Mouse (Mus musculus) midbrain, embryonic 11.5 days (tissue): Measurements from ENCODE around the gene Mroh3. TPM values are rescaled to one million over a fixed set of nuclear protein-coding genes. Genes with fewer than 3 reads are reported as not detected.

Source experiments
- ATAC-seq: fragments of 200-750 bp; cut with Nextera tagmentation; 2 replicates; pipeline ENCODE4 v1.8.0; 2017; ENCODE audit warnings: moderate TSS enrichment, moderate library complexity; ENCODE audit not compliant: low FRiP score
- DNase-seq: peaks from one replicate; pipeline ENCODE4 v3.0.0; 2015; ENCODE audit warnings: low spot score; ENCODE audit errors: missing footprints
- H3K27ac ChIP-seq: fragments of 300-500 bp; sonication (generic); 2 replicates; pipeline ENCODE4 v1.5.1; 2014; ENCODE audit warnings: low read depth, low read length
- H3K27me3 ChIP-seq: fragments of 300-500 bp; sonication (generic); 2 replicates; pipeline ENCODE4 v1.6.1; 2014; ENCODE audit warnings: mild to moderate bottlenecking, low read length, moderate library complexity, mixed read lengths; ENCODE audit not compliant: control insufficient read depth, insufficient read depth
- H3K36me3 ChIP-seq: fragments of 300-500 bp; sonication (generic); 2 replicates; pipeline ENCODE4 v1.6.1; 2014; ENCODE audit warnings: mild to moderate bottlenecking, low read length, moderate library complexity, mixed read lengths; ENCODE audit not compliant: control insufficient read depth, insufficient read depth
- H3K4me1 ChIP-seq: fragments of 300-500 bp; sonication (generic); 2 replicates; pipeline ENCODE4 v1.6.1; 2014; ENCODE audit warnings: low read length; ENCODE audit not compliant: control insufficient read depth, insufficient read depth
- H3K4me2 ChIP-seq: fragments of 300-500 bp; sonication (generic); 2 replicates; pipeline ENCODE4 v1.6.1; 2014; ENCODE audit warnings: mild to moderate bottlenecking, moderate library complexity
- H3K4me3 ChIP-seq: fragments of 300-500 bp; sonication (generic); 2 replicates; pipeline ENCODE4 v1.5.1; 2014; ENCODE audit warnings: low read depth, low read length
- H3K9ac ChIP-seq: fragments of 300-500 bp; sonication (generic); 2 replicates; pipeline ENCODE4 v1.6.1; 2014; ENCODE audit warnings: low read length
- H3K9me3 ChIP-seq: fragments of 300-500 bp; sonication (generic); 2 replicates; pipeline ENCODE4 v1.6.1; 2016; ENCODE audit warnings: low read length; ENCODE audit not compliant: control insufficient read depth
- WGBS: fragments of 180-500 bp; shearing (Covaris S2); extraction: QIAGEN DNeasy Blood & Tissue Kit; methylation state at CpG from one replicate; pipeline ENCODE4 v1.1.7; 2014; 5-methylcytosine and 5-hydroxymethylcytosine counted together
- polyA plus RNA-seq: library from polyadenylated mRNA; unstranded; fragments of >200 nt; fragmentation: Nextera tagmentation; extraction: Ambion mirVana; gene quantifications from 2 replicates; pipeline ENCODE4 v1.2.1, GENCODE M21; 2014

Gene Mroh3
- polyA plus RNA-seq, result 0.73 and 0.75 TPM in 2 replicates

DNA sequence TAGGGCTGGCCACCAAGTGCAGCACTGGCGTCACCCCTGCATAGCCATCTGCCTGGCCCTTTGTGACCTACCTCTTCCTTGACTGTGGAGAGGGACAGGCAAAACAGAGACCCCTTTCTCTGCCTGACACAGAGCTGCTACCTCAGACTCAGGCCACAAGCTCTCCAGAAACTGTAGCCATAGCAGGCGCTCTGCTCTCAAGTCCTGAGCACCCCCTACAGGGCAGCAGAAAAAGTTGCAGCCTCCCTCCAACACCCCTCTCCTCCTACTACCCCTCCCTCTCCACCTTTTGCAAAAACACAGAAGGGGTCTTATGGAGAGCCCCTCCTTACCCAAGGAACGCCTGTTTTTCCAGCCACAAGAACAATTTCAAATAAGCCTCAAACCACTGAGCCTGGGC is at the start of gene Mroh3:
Mroh3 (minus strand) TSS at position 26 of the 400 bp plus-strand sequence.
- H3K9ac ChIP-seq, result no peak within 1 kb of the TSS
- no peaks in the 10 kb centered on the region for H3K9me3 ChIP-seq
- H3K27ac ChIP-seq, result no peak within 1 kb of the TSS
- H3K4me1 ChIP-seq, result no peaks in the 10 kb centered on the region
- ATAC-seq (peak; percentile 70; the same call in 1 of the 2 replicates), DNase-seq (peak; percentile 86)
- no peak within 1 kb of the TSS for H3K4me2 ChIP-seq
- H3K27me3 ChIP-seq, result no peaks in the 10 kb centered on the region
- WGBS, result 40% methylated on average over 3 of the region's 3 CpGs
- H3K4me3 ChIP-seq, result no peak within 1 kb of the TSS
- peaks cover 15% of the 10 kb centered on the region for H3K36me3 ChIP-seq

DNA sequence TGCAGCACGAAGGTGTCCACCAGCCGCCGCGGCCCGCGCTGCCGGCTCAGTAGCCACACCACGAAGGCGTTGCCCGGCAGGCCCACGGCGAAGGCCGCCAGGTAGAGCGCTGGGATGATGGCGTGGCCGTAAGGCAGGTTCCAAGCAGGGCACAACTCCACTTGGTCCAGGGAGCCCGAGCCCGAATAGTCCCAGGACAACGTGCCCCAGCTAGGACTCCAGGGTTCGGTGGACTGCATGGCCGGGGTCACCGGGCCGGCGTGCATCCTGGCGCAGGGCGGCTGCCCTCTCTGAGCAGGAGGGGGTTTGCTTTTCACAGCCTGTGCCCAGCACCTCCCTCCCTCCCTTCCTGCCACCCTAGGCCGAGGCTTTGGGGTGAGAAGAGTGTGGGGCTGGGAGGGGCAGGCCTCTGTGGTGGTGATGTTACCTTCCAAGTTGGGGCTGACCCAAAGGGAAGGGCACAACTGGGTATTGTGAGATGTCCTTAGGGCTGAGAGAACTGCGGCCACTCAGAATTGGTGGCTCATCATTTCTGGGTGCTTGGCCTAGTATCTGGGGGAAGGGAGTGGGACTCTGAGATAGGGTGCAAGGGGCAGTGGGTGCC is 48.1 kb upstream of the Mroh3 start, which contains the start of gene Gpr25:
Gpr25 (minus strand) TSS at position 239 of the 604 bp plus-strand sequence.
- peak within 1 kb of the TSS; percentile 52 for H3K4me3 ChIP-seq
- peaks cover 61% of the 10 kb centered on the region for H3K27me3 ChIP-seq
- no peaks in the 10 kb centered on the region for H3K36me3 ChIP-seq
- DNase-seq, result peak; percentile 87
- H3K27ac ChIP-seq, result no peak within 1 kb of the TSS
- peak; percentile 27 for ATAC-seq
- WGBS, result 10% methylated on average over 28 of the region's 28 CpGs
- H3K9me3 ChIP-seq, result no peaks in the 10 kb centered on the region
- peaks cover 9% of the 10 kb centered on the region for H3K4me1 ChIP-seq
- peak within 1 kb of the TSS; percentile 94 for H3K4me2 ChIP-seq
- H3K9ac ChIP-seq, result peak within 1 kb of the TSS; percentile 53

DNA sequence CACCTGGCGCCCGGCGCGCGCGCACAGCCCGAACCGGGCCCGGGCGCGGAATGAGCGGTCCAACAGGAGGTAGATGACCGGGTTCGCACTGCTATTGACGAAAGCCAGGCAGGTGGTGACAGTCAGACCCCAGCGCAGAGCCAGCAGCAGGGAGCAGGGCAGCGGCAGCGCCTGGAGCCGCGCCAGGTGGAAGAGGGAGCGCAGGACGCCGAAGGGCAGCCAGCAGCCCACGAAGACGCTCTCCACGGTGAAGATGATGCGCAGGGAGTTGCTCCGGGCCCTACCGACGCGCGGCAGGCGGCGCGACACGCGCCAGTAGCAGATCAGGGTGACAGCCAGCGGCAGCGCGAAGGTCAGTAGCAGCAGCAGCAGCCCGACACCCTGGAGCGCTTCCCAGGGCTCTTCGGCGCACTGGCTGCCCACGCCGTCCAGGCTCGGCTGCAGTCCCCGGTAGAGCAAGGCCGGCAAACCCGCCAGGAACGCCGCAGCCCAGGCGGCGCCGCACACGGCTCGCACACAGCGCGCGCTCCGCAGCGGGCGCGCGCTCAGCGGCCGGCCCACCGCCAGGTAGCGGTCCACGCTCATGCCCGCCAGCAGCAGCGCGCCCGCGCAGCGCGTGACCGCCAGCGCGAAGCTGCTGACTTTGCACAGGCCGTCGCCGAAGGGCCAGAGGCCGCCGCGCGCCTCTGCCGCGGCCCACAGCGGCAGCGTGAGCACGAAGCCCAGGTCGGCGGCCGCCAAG is 47.4 kb upstream of the Mroh3 start:
- peaks cover 58% of the 10 kb centered on the region for H3K27me3 ChIP-seq
- H3K4me3 ChIP-seq, result peak overlapping the region; percentile 52
- no peaks in the 10 kb centered on the region for H3K36me3 ChIP-seq
- peaks cover 13% of the 10 kb centered on the region for H3K4me1 ChIP-seq
- no peaks in the 10 kb centered on the region for H3K9me3 ChIP-seq
- under 1% methylated on average over 93 of the region's 95 CpGs for WGBS
- peak; percentile 80 for ATAC-seq
- no peak overlapping the region for H3K27ac ChIP-seq
- DNase-seq, result peak; percentile 94
- peak overlapping the region; percentile 53 for H3K9ac ChIP-seq
- peak overlapping the region; percentile 94 for H3K4me2 ChIP-seq

DNA sequence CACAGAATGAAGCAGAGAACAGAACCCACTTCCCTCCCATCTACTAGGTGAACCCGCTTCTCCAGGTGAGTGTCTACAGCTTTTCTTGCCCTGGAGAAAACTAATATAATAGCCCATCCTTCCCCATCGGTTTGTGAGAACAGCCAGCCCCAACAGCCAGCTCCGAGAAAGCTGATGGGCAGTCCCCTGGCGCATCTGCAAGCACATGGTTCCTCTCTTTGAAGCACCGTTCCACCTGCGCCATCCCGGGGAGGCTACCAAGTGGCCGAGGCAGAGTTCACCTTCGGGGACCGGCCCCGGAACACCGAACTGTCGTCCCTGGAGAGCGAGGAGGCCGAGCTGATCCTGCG is 46.9 kb upstream of the Mroh3 start:
- H3K4me3 ChIP-seq, result peak overlapping the region; percentile 52
- WGBS, result 4% methylated on average over 16 of the region's 16 CpGs
- ATAC-seq, result no peak
- peaks cover 13% of the 10 kb centered on the region for H3K4me1 ChIP-seq
- no peaks in the 10 kb centered on the region for H3K9me3 ChIP-seq
- H3K27me3 ChIP-seq, result peaks cover 58% of the 10 kb centered on the region
- H3K4me2 ChIP-seq, result peak overlapping the region; percentile 94
- no peak overlapping the region for H3K27ac ChIP-seq
- peak; percentile 90 for DNase-seq
- no peak overlapping the region; the same call in 1 of the 2 replicates for H3K9ac ChIP-seq
- H3K36me3 ChIP-seq, result no peaks in the 10 kb centered on the region

- Histone ChIP-seq H3K4me3 (no peak overlapping the region), H3K9me3 (no peaks in the 10 kb centered on the region), H3K27me3 (peaks cover 58% of the 10 kb centered on the region), H3K4me1 (peaks cover 13% of the 10 kb centered on the region), H3K27ac (no peak overlapping the region), H3K4me2 (no peak overlapping the region), H3K9ac (no peak overlapping the region), H3K36me3 (no peaks in the 10 kb centered on the region)
- WGBS, result 73% methylated on average over 9 of the region's 9 CpGs
- ATAC-seq, result no peak
- no peak for DNase-seq
Observed at GRCm38 (mm10) chr1:136258495-136258894, 45.9 kb upstream of the Mroh3 start.

GRCm38 (mm10) chr1:136255657-136256056 is 43.0 kb upstream of the Mroh3 start:
- H3K4me3 ChIP-seq, result no peak overlapping the region
- 60% methylated on average over 8 of the region's 8 CpGs for WGBS
- H3K27ac ChIP-seq, result no peak overlapping the region
- DNase-seq (no peak), ATAC-seq (no peak)
- H3K9ac ChIP-seq, result no peak overlapping the region
- peaks cover 11% of the 10 kb centered on the region for H3K4me1 ChIP-seq
- peaks cover 36% of the 10 kb centered on the region for H3K27me3 ChIP-seq
- no peaks in the 10 kb centered on the region for H3K36me3 ChIP-seq
- no peaks in the 10 kb centered on the region for H3K9me3 ChIP-seq
- no peak overlapping the region for H3K4me2 ChIP-seq

DNA sequence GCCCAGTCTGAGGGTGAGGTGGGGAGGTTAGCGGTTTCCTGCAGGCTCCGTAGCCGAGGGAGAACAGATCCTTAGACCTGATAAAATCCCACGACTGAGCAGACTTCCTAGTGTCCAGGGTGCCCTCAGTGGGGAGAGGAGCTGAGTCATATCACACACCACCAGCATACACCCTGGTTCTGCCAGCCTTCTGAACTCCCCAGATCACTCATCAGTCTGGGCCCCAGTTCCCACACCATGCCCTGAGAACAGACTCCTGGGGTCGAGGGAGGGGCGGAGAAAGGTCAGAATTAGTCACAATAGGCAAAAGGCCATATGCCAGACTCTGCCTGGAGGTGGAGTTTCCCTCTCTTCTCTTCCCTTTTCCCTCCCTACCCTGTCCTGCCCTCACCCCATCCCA is 42.5 kb upstream of the Mroh3 start:
- DNase-seq (no peak), ATAC-seq (0 out of 2 replicates have a peak, but pooled peaks have one; percentile 15)
- Histone ChIP-seq H3K9ac (no peak overlapping the region), H3K36me3 (no peaks in the 10 kb centered on the region), H3K4me1 (peaks cover 7% of the 10 kb centered on the region; the same call in 1 of the 2 replicates), H3K4me2 (no peak overlapping the region), H3K27ac (no peak overlapping the region), H3K4me3 (no peak overlapping the region), H3K9me3 (no peaks in the 10 kb centered on the region), H3K27me3 (peaks cover 31% of the 10 kb centered on the region)
- WGBS, result 41% methylated on average over 6 of the region's 6 CpGs

DNA sequence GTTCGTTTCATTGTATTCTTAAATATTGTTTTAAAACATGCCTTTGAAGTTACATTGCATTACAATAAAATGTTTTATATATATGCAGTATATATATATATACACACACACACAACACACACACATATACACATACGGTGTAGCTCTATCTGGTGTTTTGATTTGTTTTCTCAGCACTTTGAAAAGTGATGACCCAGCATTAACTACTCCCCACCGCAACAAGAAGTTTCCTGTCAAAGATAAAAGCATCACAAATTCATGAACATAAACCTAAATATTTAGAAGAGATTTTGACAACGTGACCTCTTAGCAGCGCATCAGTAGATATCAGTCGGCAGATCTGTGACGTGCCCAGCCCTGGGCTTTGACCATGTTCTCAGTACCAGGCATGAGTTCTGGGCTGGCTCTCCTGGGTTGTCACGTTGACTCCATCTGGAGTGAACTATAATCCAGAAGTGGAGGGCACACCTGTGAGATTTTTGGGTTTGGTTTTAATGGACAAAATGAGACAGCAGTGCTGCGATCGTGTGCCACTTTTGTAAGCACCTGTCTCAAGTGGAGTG is 42.0 kb upstream of the Mroh3 start:
- Histone ChIP-seq H3K4me3 (no peak overlapping the region), H3K4me2 (no peak overlapping the region), H3K4me1 (peaks cover 3% of the 10 kb centered on the region; the same call in 1 of the 2 replicates), H3K36me3 (no peaks in the 10 kb centered on the region), H3K9me3 (no peaks in the 10 kb centered on the region), H3K27ac (no peak overlapping the region), H3K27me3 (peaks cover 25% of the 10 kb centered on the region), H3K9ac (no peak overlapping the region)
- ATAC-seq, result no peak
- no peak for DNase-seq
- WGBS, result 88% methylated on average over 10 of the region's 10 CpGs

- no peak overlapping the region for H3K9ac ChIP-seq
- 41% methylated on average over 2 of the region's 2 CpGs for WGBS
- ATAC-seq (no peak), DNase-seq (no peak)
- H3K36me3 ChIP-seq, result no peaks in the 10 kb centered on the region
- peaks cover 15% of the 10 kb centered on the region for H3K27me3 ChIP-seq
- no peak overlapping the region for H3K4me2 ChIP-seq
- H3K4me3 ChIP-seq, result no peak overlapping the region
- peaks cover 3% of the 10 kb centered on the region; the same call in 1 of the 2 replicates for H3K4me1 ChIP-seq
- no peak overlapping the region for H3K27ac ChIP-seq
- no peaks in the 10 kb centered on the region for H3K9me3 ChIP-seq
Observed at GRCm38 (mm10) chr1:136253472-136253871, 40.8 kb upstream of the Mroh3 start.
